Mouse (Mus musculus) ES-Bruce4 (cell line): ENCODE data around the gene Ccnd2. TPM values are rescaled to one million over a fixed set of nuclear protein-coding genes. Genes with fewer than 3 reads are reported as not detected.

ENCODE experiments used
- H3K27ac ChIP-seq: 2 replicates; pipeline ENCODE4 v1.5.1; 2012; ENCODE audit warnings: low read length, inconsistent platforms; ENCODE audit not compliant: insufficient read depth
- H3K27me3 ChIP-seq: 2 replicates; pipeline ENCODE4 v1.6.1; 2012; ENCODE audit warnings: mild to moderate bottlenecking, low read length, inconsistent platforms; ENCODE audit not compliant: control insufficient read depth, poor library complexity, insufficient read depth, severe bottlenecking
- H3K36me3 ChIP-seq: 2 replicates; pipeline ENCODE4 v1.6.1; 2012; ENCODE audit warnings: inconsistent platforms, mild to moderate bottlenecking, low read length, moderate library complexity; ENCODE audit not compliant: control insufficient read depth, poor library complexity, insufficient read depth, severe bottlenecking
- H3K4me1 ChIP-seq: one replicate; pipeline ENCODE4 v1.8.1; 2011; ENCODE audit warnings: low read length; ENCODE audit not compliant: control insufficient read depth, insufficient read depth
- H3K4me3 ChIP-seq: 2 replicates; pipeline ENCODE4 v1.5.1; 2011; ENCODE audit warnings: low read depth, mild to moderate bottlenecking, low read length
- H3K9ac ChIP-seq: 2 replicates; pipeline ENCODE4 v1.6.1; 2012; ENCODE audit warnings: low read depth, mild to moderate bottlenecking, inconsistent platforms; ENCODE audit not compliant: poor library complexity, severe bottlenecking
- H3K9me3 ChIP-seq: replicated peaks from 2 replicates; pipeline ENCODE4 v1.6.1; 2012; ENCODE audit warnings: mild to moderate bottlenecking, low read length, inconsistent platforms; ENCODE audit not compliant: control insufficient read depth, poor library complexity, insufficient read depth, severe bottlenecking
- CTCF ChIP-seq: IDR thresholded peaks from one replicate; pipeline ENCODE4 v1.8.1; 2011; ENCODE audit warnings: low read depth, low read length
- EP300 ChIP-seq: IDR thresholded peaks from 2 replicates; pipeline ENCODE4 v1.6.1; 2011; ENCODE audit warnings: low read depth, low read length; ENCODE audit not compliant: insufficient read depth
- POLR2A ChIP-seq: IDR thresholded peaks from one replicate; pipeline ENCODE4 v1.8.1; 2011; ENCODE audit warnings: low read length; ENCODE audit not compliant: insufficient read depth
- polyA plus RNA-seq: library from polyadenylated mRNA; stranded (reverse); fragments of >200 nt; gene quantifications from 2 replicates; pipeline ENCODE4 v1.2.4, GENCODE M21; 2011; ENCODE audit warnings: low read depth; ENCODE audit not compliant: missing spikeins, insufficient read depth, insufficient read length

Gene Ccnd2
- polyA plus RNA-seq, 1 experiment = 12.4 TPM

DNA sequence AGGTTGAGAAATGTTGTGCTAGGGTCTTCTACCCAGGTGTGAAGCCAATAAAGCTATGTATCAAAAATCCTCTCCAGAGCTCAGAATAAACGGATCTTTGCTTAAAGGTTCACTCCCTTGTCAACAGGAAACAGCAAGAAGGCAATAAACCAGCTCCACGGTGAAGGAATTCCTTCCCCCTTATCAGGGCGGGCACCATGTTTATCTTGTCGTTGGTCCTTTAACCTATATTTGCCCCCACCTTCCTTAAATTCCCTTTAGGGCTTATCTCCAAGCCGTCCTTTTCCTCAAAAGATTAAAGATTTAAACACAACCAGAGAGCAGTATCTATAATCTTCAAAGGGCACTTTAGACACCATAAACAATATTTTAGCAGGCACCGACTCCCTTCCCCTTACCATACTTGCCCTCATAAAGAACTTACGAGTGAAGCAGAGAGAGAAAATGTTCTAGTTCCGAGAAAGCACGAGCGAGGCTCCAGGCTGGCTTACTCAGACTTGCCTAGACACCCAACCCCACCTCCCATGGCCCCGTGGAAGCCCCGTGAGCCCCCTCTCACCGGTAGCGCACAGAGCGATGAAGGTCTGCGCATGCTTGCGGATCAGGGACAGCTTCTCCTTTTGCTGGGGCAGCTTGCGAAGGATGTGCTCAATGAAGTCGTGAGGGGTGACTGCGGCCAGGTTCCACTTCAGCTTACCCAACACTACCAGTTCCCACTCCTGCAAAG, 6.4 kb downstream of the Ccnd2 start:
- Histone ChIP-seq H3K27me3 (peaks cover 16% of the 10 kb centered on the region), H3K4me1 (no peaks in the 10 kb centered on the region), H3K9me3 (no peaks in the 10 kb centered on the region), H3K4me3 (no peak overlapping the region), H3K36me3 (no peaks in the 10 kb centered on the region), H3K27ac (no peak overlapping the region), H3K9ac (no peak overlapping the region)
- TF ChIP-seq CTCF = no peak
- TF ChIP-seq POLR2A = no peak
- no peak for TF ChIP-seq EP300

DNA sequence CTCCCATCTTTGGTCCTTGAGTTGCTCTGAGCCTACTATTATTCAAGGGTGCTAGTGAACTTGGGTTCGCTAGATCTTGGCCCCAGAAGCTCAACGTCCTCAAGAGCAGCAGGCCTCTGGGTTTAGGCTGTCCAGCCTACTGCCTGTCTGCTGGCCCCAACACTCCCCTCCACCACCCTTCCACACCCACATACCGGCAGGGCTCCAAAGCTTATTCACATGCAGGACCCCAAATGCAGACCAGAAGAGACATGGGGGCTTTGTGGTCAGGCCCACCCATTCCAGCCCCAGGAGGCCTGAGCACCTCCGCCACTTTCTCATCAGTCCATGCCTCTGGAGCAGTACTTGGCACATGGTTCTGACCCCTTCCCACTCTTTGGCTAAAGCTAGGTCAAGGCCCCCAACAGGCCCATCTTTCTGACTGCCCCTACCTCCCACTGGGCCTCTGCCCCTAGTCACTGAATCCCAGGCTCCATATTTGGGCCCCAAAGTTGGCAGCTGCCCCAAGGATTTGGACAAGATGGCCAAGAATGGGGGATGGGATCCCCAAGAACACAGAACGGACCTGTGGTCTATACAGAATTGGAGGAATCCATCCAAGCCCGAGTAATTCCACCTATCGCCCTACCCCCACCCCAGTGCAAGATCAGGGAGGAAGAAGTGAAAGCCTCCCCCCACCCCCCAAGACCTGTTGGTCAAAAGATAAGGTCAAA, 8.3 kb downstream of the Ccnd2 start:
- Histone ChIP-seq H3K4me1 (no peaks in the 10 kb centered on the region), H3K9me3 (no peaks in the 10 kb centered on the region), H3K9ac (no peak overlapping the region), H3K27me3 (peaks cover 2% of the 10 kb centered on the region), H3K36me3 (no peaks in the 10 kb centered on the region), H3K4me3 (no peak overlapping the region), H3K27ac (no peak overlapping the region)
- TF ChIP-seq EP300 (no peak), POLR2A (no peak), CTCF (no peak)

DNA sequence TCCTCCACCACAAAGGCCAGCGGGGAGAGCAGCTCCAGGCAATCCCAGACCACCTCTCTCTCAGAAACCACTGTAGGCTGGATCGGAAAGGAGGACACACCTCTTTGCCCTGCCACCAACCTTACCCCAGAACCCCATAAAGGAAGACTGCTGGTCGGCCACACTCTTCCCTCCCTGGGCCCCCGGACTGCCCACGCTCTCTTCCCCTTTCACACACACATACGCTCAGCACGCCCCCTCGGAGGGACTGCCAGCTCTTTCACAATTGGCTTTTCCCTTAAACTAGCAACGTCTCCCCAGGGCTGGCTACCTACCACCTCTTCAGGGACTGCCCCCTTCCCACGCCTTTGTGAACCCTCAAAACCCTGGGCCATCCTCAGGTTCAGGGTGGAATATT, 8.9 kb downstream of the Ccnd2 start:
- no peaks in the 10 kb centered on the region for H3K36me3 ChIP-seq
- no peaks in the 10 kb centered on the region for H3K4me1 ChIP-seq
- no peak overlapping the region for H3K27ac ChIP-seq
- no peak overlapping the region for H3K9ac ChIP-seq
- TF ChIP-seq POLR2A (no peak), EP300 (no peak), CTCF (no peak)
- no peaks in the 10 kb centered on the region for H3K9me3 ChIP-seq
- H3K27me3 ChIP-seq = no peaks in the 10 kb centered on the region
- H3K4me3 ChIP-seq = no peak overlapping the region

DNA sequence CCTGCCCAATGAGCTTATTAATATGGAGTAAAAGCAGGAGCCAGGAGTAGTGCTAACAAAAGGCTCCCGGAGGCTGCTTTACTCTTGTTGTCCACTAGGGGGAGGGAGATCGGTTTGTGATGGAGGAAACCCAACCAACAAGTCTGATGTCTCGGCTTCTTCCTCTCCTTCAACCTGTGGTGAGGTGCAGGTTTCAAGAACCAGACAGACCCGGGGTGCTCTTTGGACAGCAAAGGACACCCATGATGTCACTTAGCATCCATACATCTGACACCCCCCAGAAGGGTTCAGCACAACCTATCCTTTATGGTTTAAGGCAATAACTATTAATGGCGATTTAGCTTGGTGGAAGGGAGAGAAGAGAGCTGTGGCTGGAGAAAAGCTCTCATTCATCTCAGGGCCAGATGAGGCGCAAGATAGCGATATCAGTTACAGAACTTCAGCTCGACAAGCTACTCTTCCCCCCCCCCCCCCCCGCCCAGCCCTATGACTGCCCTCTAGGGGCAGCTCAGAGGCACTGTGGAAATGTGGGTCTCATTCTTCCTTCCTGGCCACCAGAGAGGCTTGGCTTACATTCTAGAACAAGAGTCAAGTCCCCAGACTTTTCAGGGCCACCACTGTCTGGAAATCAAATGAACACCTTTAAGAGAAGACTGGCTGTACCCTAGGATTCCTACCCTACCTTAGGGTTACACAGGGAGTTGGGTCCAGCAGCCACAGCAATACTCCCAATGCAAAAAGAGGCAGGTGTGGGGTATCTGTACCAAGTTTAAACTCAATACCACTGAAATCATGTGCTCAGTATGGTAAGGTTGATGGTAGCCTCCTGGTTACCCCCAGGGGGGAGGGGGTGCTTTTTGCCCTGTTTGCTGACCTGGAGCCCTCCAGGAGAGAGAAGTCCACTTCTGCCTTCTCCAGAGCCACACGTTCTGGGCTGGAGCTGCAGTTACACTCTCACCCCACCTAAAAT, 9.6 kb downstream of the Ccnd2 start:
- no peaks in the 10 kb centered on the region for H3K4me1 ChIP-seq
- 0 out of 2 replicates have a peak overlapping the region, but pooled peaks have one; percentile 42 for H3K9ac ChIP-seq
- H3K36me3 ChIP-seq = no peaks in the 10 kb centered on the region
- H3K4me3 ChIP-seq = peak overlapping the region; percentile 5; the same call in 1 of the 2 replicates
- no peak for TF ChIP-seq EP300
- peak; percentile 46 for TF ChIP-seq CTCF
- no peaks in the 10 kb centered on the region for H3K27me3 ChIP-seq
- H3K27ac ChIP-seq = no peak overlapping the region
- no peaks in the 10 kb centered on the region for H3K9me3 ChIP-seq

DNA sequence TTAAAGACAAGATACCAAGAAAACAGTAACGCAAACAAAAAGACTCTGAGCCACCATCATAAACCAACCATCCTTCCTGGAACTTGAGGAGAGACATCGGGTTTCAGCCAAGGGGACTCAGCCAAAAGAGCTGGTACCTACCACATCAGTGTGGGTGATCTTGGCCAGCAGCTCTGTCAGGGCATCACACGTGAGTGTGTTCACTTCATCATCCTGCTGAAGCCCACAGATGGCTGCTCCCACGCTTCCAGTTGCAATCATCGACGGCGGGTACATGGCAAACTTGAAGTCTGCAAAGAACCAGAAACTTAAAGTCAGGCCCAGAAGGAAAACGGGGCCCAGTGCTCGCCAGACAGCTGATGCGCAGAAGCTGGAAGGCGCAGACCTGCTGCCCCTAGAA, 13.0 kb downstream of the Ccnd2 start:
- no peak overlapping the region for H3K9ac ChIP-seq
- no peak overlapping the region for H3K4me3 ChIP-seq
- no peaks in the 10 kb centered on the region for H3K36me3 ChIP-seq
- no peaks in the 10 kb centered on the region for H3K9me3 ChIP-seq
- TF ChIP-seq POLR2A = no peak
- TF ChIP-seq CTCF = no peak
- TF ChIP-seq EP300 = no peak
- H3K27me3 ChIP-seq = no peaks in the 10 kb centered on the region
- H3K27ac ChIP-seq = no peak overlapping the region
- no peaks in the 10 kb centered on the region for H3K4me1 ChIP-seq
